Mouse (Mus musculus) G1E (cell line): ENCODE results near the gene Akap3.

ENCODE experiments used
- CTCF ChIP-seq: IDR thresholded peaks from 2 replicates; pipeline ENCODE4 v1.5.1; 2012; ENCODE audit warnings: low read depth, low read length, inconsistent platforms, mixed read lengths
- GATA1 ChIP-seq: IDR thresholded peaks from 2 replicates; pipeline ENCODE4 v1.6.1; 2012; ENCODE audit warnings: borderline replicate concordance, low read length, inconsistent platforms, mixed read lengths
- TAL1 ChIP-seq: conservative IDR thresholded peaks from 2 replicates; pipeline ENCODE4 v1.6.1; 2012; ENCODE audit warnings: low read depth, low read length, inconsistent platforms, mixed read lengths

GRCm38 (mm10) chr6:126811481-126811880 lies 41.4 kb upstream of the Akap3 start:
- no peak for TF ChIP-seq CTCF
- TF ChIP-seq GATA1, result no peak
- no peak for TF ChIP-seq TAL1
